Mouse (Mus musculus) cerebellum, postnatal 10 days (tissue): ENCODE measurements around the gene Vmn1r84.

ENCODE experiments used
- DNase-seq, 2 experiments: peaks; one replicate each; pipeline ENCODE4 v3.0.0; 2021; ENCODE audit warnings: mixed read lengths in 2 of 2

Vmn1r84 gene

DNA sequence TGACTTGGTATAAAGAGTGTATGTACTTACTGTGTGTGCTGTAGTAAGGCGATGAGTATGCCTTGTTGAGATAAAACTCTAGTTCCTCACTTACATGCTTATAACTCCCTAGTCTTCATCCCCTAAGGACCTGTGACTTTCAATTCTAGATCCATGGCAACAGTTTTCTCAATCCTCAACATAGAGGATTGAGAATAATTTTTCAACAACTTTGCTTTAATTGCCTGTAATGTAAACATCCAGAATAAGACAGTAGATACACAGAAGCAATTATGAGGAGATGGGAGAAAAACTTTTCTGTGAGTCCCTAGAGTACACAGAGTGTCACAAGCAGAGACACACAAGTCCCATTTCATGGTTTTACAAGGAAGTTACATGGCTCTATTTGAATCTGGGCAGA lies at the start of gene Vmn1r84:
Gene Vmn1r84, minus strand, starts transcription at position 101 of the 400 bp plus-strand sequence.
- no peak for DNase-seq

DNA sequence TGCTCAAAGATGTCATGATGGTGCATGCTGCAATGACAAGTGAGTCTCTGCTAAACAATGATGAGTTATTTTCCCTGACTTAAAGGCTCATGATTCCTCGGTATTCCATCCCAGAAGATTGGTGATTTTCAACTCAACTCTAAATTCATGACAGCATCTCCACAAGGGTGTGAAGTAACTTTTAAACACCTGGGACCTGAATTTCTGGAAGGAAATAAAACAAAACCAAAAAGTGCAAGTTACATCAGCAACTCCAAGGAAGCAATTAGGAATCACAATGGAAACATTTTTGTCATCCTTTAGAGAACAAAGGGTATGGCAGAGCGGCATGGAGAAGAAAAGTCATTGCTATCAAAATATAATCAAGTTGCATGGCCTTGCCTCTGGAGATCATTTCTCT lies 39.7 kb downstream of the Vmn1r84 start, which contains the start of gene Vmn1r83:
Gene Vmn1r83, minus strand, starts transcription at position 101 of the 400 bp plus-strand sequence.
- no peak for DNase-seq
